Mouse (Mus musculus) cerebellum, adult 8-10 months (tissue): ENCODE data around the gene Eef2k.

Source experiments
- DNase-seq: peaks from one replicate; pipeline ENCODE4 v3.0.0; 2022

Eef2k gene

GRCm38 (mm10) chr7:120842345-120843036 is at the start of gene Eef2k:
Eef2k (plus strand) TSS chr7:120842831.
- DNase-seq, result peak; percentile 78

- no peak for DNase-seq
Observed at GRCm38 (mm10) chr7:120795544-120795943, 47.1 kb upstream of the Eef2k start.

- DNase-seq, result no peak
Observed at GRCm38 (mm10) chr7:120796369-120796768, 46.3 kb upstream of the Eef2k start.

GRCm38 (mm10) chr7:120803268-120803667 is 39.4 kb upstream of the Eef2k start:
- no peak for DNase-seq

GRCm38 (mm10) chr7:120809705-120810104 is 32.9 kb upstream of the Eef2k start:
- no peak for DNase-seq

GRCm38 (mm10) chr7:120811834-120812415 is 30.7 kb upstream of the Eef2k start, which contains the start of gene Gm5737:
Gm5737 (plus strand) TSS chr7:120812365.
- no peak for DNase-seq

GRCm38 (mm10) chr7:120817552-120817951 is 25.1 kb upstream of the Eef2k start:
- no peak for DNase-seq

- no peak for DNase-seq
Observed at GRCm38 (mm10) chr7:120819386-120819785, 23.2 kb upstream of the Eef2k start.

- peak; percentile 67 for DNase-seq
Observed at GRCm38 (mm10) chr7:120823248-120823647, 19.4 kb upstream of the Eef2k start.

- DNase-seq, result no peak
Observed at GRCm38 (mm10) chr7:120825097-120825496, 17.5 kb upstream of the Eef2k start.

- DNase-seq, result no peak
Observed at GRCm38 (mm10) chr7:120826408-120826807, 16.2 kb upstream of the Eef2k start.

GRCm38 (mm10) chr7:120830431-120831381 is 11.9 kb upstream of the Eef2k start:
- DNase-seq, result peak; percentile 82

- no peak for DNase-seq
Observed at GRCm38 (mm10) chr7:120834426-120834825, 8.2 kb upstream of the Eef2k start.

GRCm38 (mm10) chr7:120834863-120835372 is 7.7 kb upstream of the Eef2k start:
- peak; percentile 64 for DNase-seq

GRCm38 (mm10) chr7:120835449-120836359 is 6.9 kb upstream of the Eef2k start:
- peak; percentile 99 for DNase-seq

- peak; percentile 37 for DNase-seq
Observed at GRCm38 (mm10) chr7:120836361-120836760, 6.3 kb upstream of the Eef2k start.

- no peak for DNase-seq
Observed at GRCm38 (mm10) chr7:120838436-120839160, 4.0 kb upstream of the Eef2k start.

- DNase-seq, result no peak
Observed at GRCm38 (mm10) chr7:120839786-120840185, 2.8 kb upstream of the Eef2k start.

GRCm38 (mm10) chr7:120843037-120843621 is 498 bp downstream of the Eef2k start:
- DNase-seq, result peak; percentile 82

- no peak for DNase-seq
Observed at GRCm38 (mm10) chr7:120843852-120844435, 1.3 kb downstream of the Eef2k start.

GRCm38 (mm10) chr7:120844689-120845088 is 2.1 kb downstream of the Eef2k start:
- no peak for DNase-seq
